Mouse (Mus musculus): Measurements from ENCODE around the gene Pdzph1. TPM values are rescaled to one million over a fixed set of nuclear protein-coding genes. Genes with fewer than 3 reads are reported as not detected.

Pdzph1 gene
- total RNA-seq, 2 experiments from 2014 or later = not detected

- DNase-seq = no peak
Observed at GRCm38 (mm10) chr17:58922821-58923220, 68.4 kb downstream of the Pdzph1 start.

DNA sequence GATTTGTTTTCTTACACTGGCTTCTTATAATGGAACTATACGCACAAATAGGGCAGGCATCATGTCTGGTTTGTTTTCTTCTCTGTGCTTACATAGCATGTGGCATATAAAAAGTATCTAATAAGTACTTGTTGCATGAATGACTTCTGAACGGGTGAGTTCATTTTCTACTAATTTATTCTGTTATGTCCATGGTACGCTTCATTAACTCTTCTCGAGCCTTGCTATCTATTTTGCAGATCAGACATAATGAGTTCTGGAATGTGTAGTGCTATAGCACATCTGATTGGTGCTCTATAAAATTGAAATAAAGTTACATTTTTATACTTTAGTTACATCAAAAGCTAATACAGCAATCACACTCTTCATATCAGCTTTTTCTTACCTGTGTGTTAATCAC lies 71.2 kb downstream of the Pdzph1 start:
- no peak for DNase-seq

DNA sequence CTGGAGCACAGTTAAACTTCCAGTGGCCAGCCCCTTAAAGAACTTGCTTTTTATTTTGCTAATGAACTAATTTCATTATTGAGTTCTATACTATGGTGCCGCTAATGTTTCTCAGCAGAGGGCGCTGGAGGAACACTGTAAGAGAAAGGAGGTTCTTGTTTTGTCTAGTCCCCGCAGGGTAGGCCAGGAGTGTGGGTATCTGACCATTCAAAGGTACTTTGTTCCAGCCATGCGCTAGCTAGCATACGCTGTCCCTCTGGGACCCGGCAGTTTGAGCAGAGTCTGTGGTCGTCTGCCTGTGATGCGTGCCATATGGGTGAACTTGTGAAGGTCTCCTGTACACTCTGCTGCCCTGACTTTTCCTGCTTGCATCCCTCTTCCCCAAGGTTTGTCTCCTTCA lies 72.1 kb downstream of the Pdzph1 start:
- peak; percentile 25 for DNase-seq

GRCm38 (mm10) chr17:58918539-58918938 lies 72.6 kb downstream of the Pdzph1 start:
- DNase-seq = no peak

GRCm38 (mm10) chr17:58911564-58911963 lies 79.6 kb downstream of the Pdzph1 start:
- DNase-seq = no peak

GRCm38 (mm10) chr17:58909061-58909661 lies 82.0 kb downstream of the Pdzph1 start:
- DNase-seq = peak; percentile 58

- DNase-seq = no peak
Observed at GRCm38 (mm10) chr17:58906001-58906400, 85.2 kb downstream of the Pdzph1 start.

GRCm38 (mm10) chr17:58891488-58892210 lies 99.5 kb downstream of the Pdzph1 start:
- no peak for DNase-seq

GRCm38 (mm10) chr17:58889905-58890645 lies 101.1 kb downstream of the Pdzph1 start:
- DNase-seq = no peak

GRCm38 (mm10) chr17:58884393-58884792 lies 106.8 kb downstream of the Pdzph1 start:
- DNase-seq = no peak

DNA sequence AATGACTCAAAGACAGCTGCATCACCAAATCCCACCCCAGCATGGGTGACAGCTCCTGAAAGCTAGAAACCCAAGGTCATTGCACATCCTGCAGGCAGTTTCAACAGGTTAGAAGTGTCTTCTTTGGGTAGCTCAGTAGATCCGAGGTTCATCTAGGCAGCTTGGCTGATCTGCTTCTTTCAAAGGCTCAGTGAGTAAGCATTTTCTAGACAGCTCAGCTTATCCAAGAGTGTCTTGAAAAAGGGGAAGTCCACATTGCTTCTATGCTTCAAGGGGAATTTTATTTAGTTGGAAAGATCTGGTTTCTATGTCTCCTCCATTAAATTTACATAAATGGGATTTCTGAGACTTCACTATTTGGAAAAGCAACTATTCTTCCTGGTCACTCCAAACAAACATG lies 117.8 kb downstream of the Pdzph1 start:
- DNase-seq = no peak

DNA sequence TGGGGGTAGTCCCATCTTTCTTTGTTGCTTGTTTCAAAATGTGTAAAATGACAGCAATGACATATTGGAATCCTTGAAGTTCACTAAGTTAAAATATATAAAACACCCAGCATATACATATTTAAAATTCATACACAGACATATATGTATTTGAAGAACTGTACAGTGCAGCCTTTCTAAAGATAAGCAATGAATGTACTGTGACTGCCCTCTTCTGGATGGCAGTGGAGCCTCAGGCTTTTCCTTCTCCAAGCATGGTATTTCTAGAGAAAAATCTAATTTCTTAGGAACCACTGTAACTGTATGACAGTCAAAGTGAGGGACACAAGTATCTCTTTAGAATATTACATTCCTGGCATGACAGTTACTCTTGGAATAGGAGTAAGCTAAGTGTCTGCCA lies 120.4 kb downstream of the Pdzph1 start:
- DNase-seq = no peak

Other genes with a start within 250 kb of the Pdzph1 start
- 1 to 10 TPM; 5.1 to 8.5 TPM for gene Nudt12, start 22.0 kb upstream of the Pdzph1 start, total RNA-seq (2021)